Mouse (Mus musculus) heart, postnatal 0 days (tissue): ENCODE data around the gene Ppm1b.

Experiments
- CTCF ChIP-seq: IDR thresholded peaks from 2 replicates; pipeline ENCODE4 v1.5.1; 2016; ENCODE audit warnings: antibody characterized with exemption, control low read depth, low read depth
- EP300 ChIP-seq: IDR thresholded peaks from 2 replicates; pipeline ENCODE4 v1.6.1; 2016; ENCODE audit warnings: antibody characterized with exemption, low read depth

DNA sequence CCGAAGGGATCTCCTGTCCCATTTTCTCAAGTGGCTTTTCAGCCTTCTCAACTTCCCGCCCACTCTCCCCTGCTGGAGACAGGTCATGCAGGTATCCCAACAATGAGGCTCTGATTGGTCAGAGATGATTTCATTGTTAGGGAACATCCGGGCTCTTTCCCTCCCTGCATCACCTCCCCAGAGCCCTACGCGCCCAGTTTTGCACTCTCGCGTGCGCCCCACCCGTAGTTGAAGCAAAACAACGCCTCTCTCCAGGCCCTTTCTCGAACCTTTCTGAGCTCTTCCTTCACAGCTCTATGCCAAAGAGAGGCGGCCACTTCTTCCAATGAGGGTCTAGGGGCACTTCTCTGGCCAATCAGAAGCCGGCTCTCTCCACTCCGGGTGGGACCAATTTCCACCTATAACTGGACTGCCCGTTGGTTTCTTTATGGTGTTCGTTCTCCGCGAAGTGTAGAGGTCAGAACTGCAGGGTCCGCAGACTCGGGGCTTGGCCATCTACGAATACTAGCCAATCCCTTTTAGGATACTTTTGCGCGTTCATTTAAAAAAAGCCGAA is 468 bp downstream of the Ppm1b start:
- no peak for TF ChIP-seq CTCF
- no peak; the same call in 1 of the 2 replicates for TF ChIP-seq EP300
